8 mouse cellular contexts compared by ENCODE assay signal in genomic region chr10:108163451-108163850, GRCm38 (mm10). TPM values are rescaled to one million over a fixed set of nuclear protein-coding genes. Genes with fewer than 3 reads are reported as not detected.
A peak's percentile ranks its signal among the peaks of the same experiment; 100 is the strongest.
DNase-seq lines count a peak whose midpoint lies in the region; ATAC-seq and TF ChIP-seq lines count a peak whose summit lies in the region.

No protein-coding gene starts in this region.

- H3K27ac ChIP-seq in kidney, adult 2 months (ENCODE audit: insufficient read depth, low read depth, low read length): no peak overlapping the region; the same call in 1 of the 2 replicates
- no peak overlapping the region; the same call in 1 of the 2 replicates for H3K27ac ChIP-seq in hindbrain, embryonic 13.5 days
- no peak overlapping the region for H3K27ac ChIP-seq in midbrain, embryonic 13.5 days

- peak overlapping the region; percentile 100 for H3K4me3 ChIP-seq in kidney, adult 2 months (ENCODE audit: insufficient read depth, low read depth, low read length)
- H3K4me3 ChIP-seq in hindbrain, embryonic 13.5 days: peak overlapping the region; percentile 95
- H3K4me3 ChIP-seq in midbrain, embryonic 13.5 days (replicated peaks): peak overlapping the region; percentile 99

- TF ChIP-seq POLR2A in kidney, adult 2 months (IDR thresholded peaks at IDR 0.05; ENCODE audit: low read depth, low read length): no peak

- TF ChIP-seq CTCF in kidney, adult 2 months (conservative IDR thresholded peaks at IDR 0.05; ENCODE audit: insufficient read depth, insufficient read length, low read depth, low read length): no peak

- H3K27me3 ChIP-seq in kidney, adult 2 months (replicated peaks; ENCODE audit: control insufficient read depth, insufficient read depth, low read length): no peaks in the 10 kb centered on the region
- no peaks in the 10 kb centered on the region for H3K27me3 ChIP-seq in hindbrain, embryonic 13.5 days
- H3K27me3 ChIP-seq in midbrain, embryonic 13.5 days: no peaks in the 10 kb centered on the region

- no peak for DNase-seq in kidney, adult 2 months
- DNase-seq in kidney, postnatal 14 days: no peak
- DNase-seq in adipocyte (ENCODE audit: low spot score) (peak; percentile 40), MN1 (ENCODE audit: low spot score) (no peak)
- no peak for DNase-seq in cerebellum, adult 18-20 months
- no peak for DNase-seq in spleen, postnatal 36 days (ENCODE audit: low spot score in 2 of 2)

- WGBS in kidney, adult 2 months: 1% methylated on average over 3 of the region's 3 CpGs
- WGBS in hindbrain, embryonic 13.5 days: 23% methylated on average over 3 of the region's 3 CpGs
- WGBS in midbrain, embryonic 13.5 days: 39% methylated on average over 3 of the region's 3 CpGs

- H3K9ac ChIP-seq in hindbrain, embryonic 13.5 days: peak overlapping the region; percentile 100
- peak overlapping the region; percentile 99 for H3K9ac ChIP-seq in midbrain, embryonic 13.5 days (replicated peaks)

- H3K4me2 ChIP-seq in hindbrain, embryonic 13.5 days: peak overlapping the region; percentile 69
- H3K4me2 ChIP-seq in midbrain, embryonic 13.5 days (replicated peaks): peak overlapping the region; percentile 75

- H3K36me3 ChIP-seq in kidney, adult 2 months (ENCODE audit: control insufficient read depth, insufficient read depth, low read length): no peaks in the 10 kb centered on the region
- no peaks in the 10 kb centered on the region for H3K36me3 ChIP-seq in hindbrain, embryonic 13.5 days
- no peaks in the 10 kb centered on the region for H3K36me3 ChIP-seq in midbrain, embryonic 13.5 days

- no peak for ATAC-seq in hindbrain, embryonic 13.5 days (ENCODE audit: low FRiP score)
- no peak for ATAC-seq in midbrain, embryonic 13.5 days

- peaks cover 9% of the 10 kb centered on the region; the same call in 1 of the 2 replicates for H3K4me1 ChIP-seq in kidney, adult 2 months (ENCODE audit: control insufficient read depth, insufficient read depth, low read length)
- H3K4me1 ChIP-seq in hindbrain, embryonic 13.5 days (replicated peaks): peaks cover 34% of the 10 kb centered on the region
- H3K4me1 ChIP-seq in midbrain, embryonic 13.5 days (replicated peaks): peaks cover 38% of the 10 kb centered on the region

- H3K9me3 ChIP-seq in hindbrain, embryonic 13.5 days: no peaks in the 10 kb centered on the region
- no peaks in the 10 kb centered on the region for H3K9me3 ChIP-seq in midbrain, embryonic 13.5 days

RNA-seq across cellular contexts. Expression of gene Ppp1r12a, which starts 1.5 kb away (rescaled TPM):
- polyA plus RNA-seq in kidney, adult 2 months (2012; rRNA removed): 14.3 and 18.1 TPM in 2 replicates
- polyA plus RNA-seq in hindbrain, embryonic 13.5 days (2015; fragmentation: Nextera tagmentation; extraction: Ambion mirVana): 80.6 and 81.7 TPM in 2 replicates
- polyA plus RNA-seq in midbrain, embryonic 13.5 days (2015; fragmentation: Nextera tagmentation; extraction: Ambion mirVana): 84.4 and 87.5 TPM in 2 replicates
